Mouse (Mus musculus) hindbrain, embryonic 11.5 days (tissue): ENCODE results near the gene Ascc2. TPM values are rescaled to one million over a fixed set of nuclear protein-coding genes. Genes with fewer than 3 reads are reported as not detected.

Experiments
- ATAC-seq: fragments of 200-750 bp; cut with Nextera tagmentation; 2 replicates; pipeline ENCODE4 v1.8.0; 2017; ENCODE audit warnings: mild to moderate bottlenecking, moderate TSS enrichment, moderate library complexity; ENCODE audit not compliant: low FRiP score
- DNase-seq: peaks from one replicate; pipeline ENCODE4 v3.0.0-alpha.2; 2015; ENCODE audit warnings: low spot score
- H3K27ac ChIP-seq: fragments of 300-500 bp; sonication (generic); 2 replicates; pipeline ENCODE4 v1.5.1; 2014; ENCODE audit warnings: mild to moderate bottlenecking, low read depth, low read length
- H3K27me3 ChIP-seq: fragments of 300-500 bp; sonication (generic); 2 replicates; pipeline ENCODE4 v1.6.1; 2014; ENCODE audit warnings: mild to moderate bottlenecking, low read length, moderate library complexity, mixed read lengths; ENCODE audit not compliant: control insufficient read depth, insufficient read depth
- H3K36me3 ChIP-seq: fragments of 300-500 bp; sonication (generic); 2 replicates; pipeline ENCODE4 v1.6.1; 2014; ENCODE audit warnings: mild to moderate bottlenecking, low read length, moderate library complexity, mixed read lengths; ENCODE audit not compliant: control insufficient read depth, insufficient read depth
- H3K4me1 ChIP-seq: fragments of 300-500 bp; sonication (generic); replicated peaks from 2 replicates; pipeline ENCODE4 v1.6.1; 2014; ENCODE audit warnings: low read length, mixed read lengths; ENCODE audit not compliant: control insufficient read depth, insufficient read depth
- H3K4me2 ChIP-seq: fragments of 300-500 bp; sonication (generic); replicated peaks from 2 replicates; pipeline ENCODE4 v1.6.1; 2014; ENCODE audit warnings: mild to moderate bottlenecking, low read depth, low read length
- H3K4me3 ChIP-seq: fragments of 300-500 bp; sonication (generic); 2 replicates; pipeline ENCODE4 v1.5.1; 2014; ENCODE audit warnings: low read depth, low read length
- H3K9ac ChIP-seq: fragments of 300-500 bp; sonication (generic); 2 replicates; pipeline ENCODE4 v1.6.1; 2014; ENCODE audit warnings: low read depth, low read length
- H3K9me3 ChIP-seq: fragments of 300-500 bp; sonication (generic); 2 replicates; pipeline ENCODE4 v1.6.1; 2016; ENCODE audit warnings: low read length; ENCODE audit not compliant: control insufficient read depth
- WGBS: fragments of 180-500 bp; shearing (Covaris S2); extraction: QIAGEN DNeasy Blood & Tissue Kit; methylation state at CpG from one replicate; pipeline ENCODE4 v1.1.7; 2014; 5-methylcytosine and 5-hydroxymethylcytosine counted together
- polyA plus RNA-seq: library from polyadenylated mRNA; unstranded; fragments of >200 nt; fragmentation: Nextera tagmentation; extraction: Ambion mirVana; gene quantifications from 2 replicates; pipeline ENCODE4 v1.2.1, GENCODE M21; 2014

Ascc2 gene
- polyA plus RNA-seq, 1 experiment from 2014 or later, result 31.5 TPM

DNA sequence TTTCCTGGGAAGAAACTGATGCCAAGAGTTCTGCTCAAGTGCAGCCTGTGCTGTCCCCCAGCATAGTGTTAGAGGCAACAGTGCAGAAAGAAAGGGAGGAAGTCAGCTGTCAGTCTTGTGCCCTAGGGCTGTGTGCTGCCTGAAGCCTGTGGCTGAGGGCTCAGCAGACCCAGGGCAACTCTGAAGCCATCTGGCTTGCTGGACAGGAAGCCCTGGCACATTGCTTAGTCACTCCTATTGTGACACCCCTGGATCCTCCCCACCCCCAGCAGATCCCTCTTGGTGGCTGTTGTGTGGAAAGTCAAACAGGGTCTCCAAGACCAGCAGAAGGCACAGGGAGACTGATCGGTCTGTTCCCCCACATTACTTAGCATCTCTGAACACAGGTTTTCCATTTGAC is 37.0 kb downstream of the Ascc2 start:
- Histone ChIP-seq H3K36me3 (no peaks in the 10 kb centered on the region), H3K4me1 (no peaks in the 10 kb centered on the region), H3K9me3 (no peaks in the 10 kb centered on the region), H3K27ac (no peak overlapping the region), H3K9ac (no peak overlapping the region), H3K4me2 (no peak overlapping the region), H3K27me3 (no peaks in the 10 kb centered on the region), H3K4me3 (no peak overlapping the region)
- DNase-seq (no peak), ATAC-seq (no peak)
- 90% methylated on average over 1 of the region's 1 CpGs for WGBS

DNA sequence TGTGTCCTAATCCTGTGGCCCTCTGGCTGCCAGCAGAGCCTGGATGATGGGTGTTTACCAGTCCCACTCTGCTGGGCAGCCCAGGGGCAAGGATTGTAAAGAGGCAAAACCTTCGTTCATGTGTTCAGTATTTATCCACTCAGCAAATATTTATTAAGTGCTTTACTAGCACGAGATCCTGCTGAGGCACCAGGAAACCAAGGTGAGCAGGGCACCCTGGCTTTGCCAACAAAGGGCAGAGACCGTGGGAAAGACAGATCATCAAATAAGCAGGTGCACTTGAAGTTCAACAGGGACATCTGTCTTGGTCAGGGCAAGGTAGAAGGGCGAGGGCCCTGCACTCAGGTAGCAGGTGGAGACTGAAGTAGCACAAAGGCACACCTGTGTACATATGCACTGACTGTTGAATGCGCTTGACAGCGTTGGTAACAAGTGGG is 37.6 kb downstream of the Ascc2 start:
- Histone ChIP-seq H3K4me3 (no peak overlapping the region), H3K9me3 (no peaks in the 10 kb centered on the region), H3K9ac (no peak overlapping the region), H3K27me3 (no peaks in the 10 kb centered on the region), H3K4me1 (no peaks in the 10 kb centered on the region), H3K4me2 (no peak overlapping the region), H3K27ac (no peak overlapping the region), H3K36me3 (no peaks in the 10 kb centered on the region)
- DNase-seq (no peak), ATAC-seq (no peak)
- WGBS, result 91% methylated on average over 6 of the region's 6 CpGs

- Histone ChIP-seq H3K27ac (no peak overlapping the region), H3K4me1 (no peaks in the 10 kb centered on the region), H3K4me2 (no peak overlapping the region), H3K36me3 (no peaks in the 10 kb centered on the region; the same call in 1 of the 2 replicates), H3K27me3 (no peaks in the 10 kb centered on the region), H3K9me3 (no peaks in the 10 kb centered on the region), H3K9ac (no peak overlapping the region), H3K4me3 (no peak overlapping the region)
- ATAC-seq, result no peak
- DNase-seq, result no peak
- WGBS, result 96% methylated on average over 6 of the region's 6 CpGs
Observed at GRCm38 (mm10) chr11:4675693-4676092, 38.1 kb downstream of the Ascc2 start.

DNA sequence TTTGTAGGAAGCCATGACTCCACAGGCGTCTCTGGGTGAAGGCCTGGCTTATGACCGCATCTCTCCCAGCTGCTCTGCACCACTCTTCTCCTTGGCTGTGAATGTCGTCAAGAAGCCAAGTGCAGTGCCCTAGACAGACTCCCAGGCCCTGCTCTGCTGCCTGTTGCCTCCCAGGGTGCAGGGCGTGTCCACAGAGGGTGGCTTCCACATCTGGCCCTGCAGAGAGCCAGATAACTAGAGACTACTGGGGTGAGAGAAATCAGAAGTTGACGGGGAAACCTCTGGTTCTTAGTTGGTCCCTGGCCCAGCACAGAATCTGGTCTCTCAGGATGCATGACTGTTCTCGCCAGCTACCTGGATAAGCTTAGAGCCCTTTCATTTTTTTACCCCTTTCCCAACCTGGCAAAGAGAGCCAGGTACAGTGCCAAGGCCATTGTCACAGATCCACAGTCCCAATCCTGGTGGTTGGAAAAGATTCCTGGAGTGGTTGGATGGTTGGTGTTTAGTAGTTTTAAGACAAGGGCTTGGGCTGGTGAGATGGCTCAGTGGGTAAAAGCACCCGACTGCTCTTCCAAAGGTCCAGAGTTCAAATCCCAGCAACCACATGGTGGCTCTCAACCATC is 39.8 kb downstream of the Ascc2 start:
- Histone ChIP-seq H3K9ac (no peak overlapping the region), H3K4me1 (no peaks in the 10 kb centered on the region), H3K4me3 (no peak overlapping the region), H3K27ac (no peak overlapping the region), H3K36me3 (no peaks in the 10 kb centered on the region; the same call in 1 of the 2 replicates), H3K27me3 (no peaks in the 10 kb centered on the region), H3K4me2 (no peak overlapping the region), H3K9me3 (no peaks in the 10 kb centered on the region)
- ATAC-seq (no peak), DNase-seq (no peak)
- 89% methylated on average over 7 of the region's 7 CpGs for WGBS

DNA sequence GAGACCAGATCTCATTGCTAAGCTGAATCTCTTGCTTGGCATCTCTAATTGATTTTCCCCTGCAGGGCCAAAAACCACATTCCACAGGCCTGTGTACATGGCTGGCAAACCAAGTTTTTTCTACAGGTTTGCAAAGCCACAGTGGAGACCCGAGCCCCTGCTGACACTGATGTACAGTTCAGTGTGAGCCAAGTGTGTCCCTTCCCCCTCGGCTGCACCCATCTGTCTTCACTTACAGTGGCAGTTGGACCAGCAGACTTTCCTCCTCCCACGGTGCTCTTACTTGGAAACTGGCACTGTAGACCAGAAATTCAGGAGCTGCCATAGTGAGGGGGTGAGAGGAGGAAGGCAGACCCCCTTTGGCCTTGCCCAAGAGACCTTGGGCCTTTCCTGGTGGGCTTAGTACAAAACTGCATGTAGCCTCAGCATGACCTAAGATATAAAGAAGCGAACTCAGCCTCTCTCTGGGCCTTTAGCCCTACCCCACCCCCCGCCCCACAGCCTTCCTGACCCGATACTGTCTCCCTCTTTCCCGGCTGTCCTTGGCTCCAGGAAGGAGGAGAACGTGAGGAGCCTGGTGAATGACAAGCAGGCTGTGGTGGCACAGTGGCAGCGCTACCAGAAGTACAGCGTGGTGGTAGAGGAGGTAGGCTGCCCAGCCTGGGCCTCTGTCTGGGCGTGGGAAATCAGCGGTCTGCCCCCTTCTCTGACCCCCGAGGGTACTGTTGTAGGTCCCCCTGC is 41.3 kb downstream of the Ascc2 start:
- Histone ChIP-seq H3K4me1 (no peaks in the 10 kb centered on the region), H3K27ac (no peak overlapping the region), H3K4me3 (no peak overlapping the region), H3K36me3 (peaks cover 2% of the 10 kb centered on the region; the same call in 1 of the 2 replicates), H3K4me2 (no peak overlapping the region), H3K9ac (no peak overlapping the region), H3K27me3 (no peaks in the 10 kb centered on the region), H3K9me3 (no peaks in the 10 kb centered on the region)
- 72% methylated on average over 13 of the region's 13 CpGs for WGBS
- no peak for DNase-seq
- ATAC-seq, result no peak

GRCm38 (mm10) chr11:4679441-4679832 is 41.9 kb downstream of the Ascc2 start:
- 87% methylated on average over 12 of the region's 12 CpGs for WGBS
- H3K27me3 ChIP-seq, result no peaks in the 10 kb centered on the region
- H3K9me3 ChIP-seq, result no peaks in the 10 kb centered on the region
- no peak overlapping the region for H3K9ac ChIP-seq
- no peak for ATAC-seq
- peaks cover 2% of the 10 kb centered on the region; the same call in 1 of the 2 replicates for H3K36me3 ChIP-seq
- no peak overlapping the region for H3K4me3 ChIP-seq
- no peak for DNase-seq
- H3K27ac ChIP-seq, result no peak overlapping the region
- no peaks in the 10 kb centered on the region for H3K4me1 ChIP-seq
- H3K4me2 ChIP-seq, result no peak overlapping the region

- Histone ChIP-seq H3K36me3 (peaks cover 2% of the 10 kb centered on the region; the same call in 1 of the 2 replicates), H3K9ac (no peak overlapping the region), H3K9me3 (no peaks in the 10 kb centered on the region), H3K27me3 (no peaks in the 10 kb centered on the region), H3K4me3 (no peak overlapping the region), H3K4me2 (no peak overlapping the region), H3K4me1 (no peaks in the 10 kb centered on the region), H3K27ac (no peak overlapping the region)
- 60% methylated on average over 3 of the region's 3 CpGs for WGBS
- no peak for DNase-seq
- ATAC-seq, result no peak
Observed at GRCm38 (mm10) chr11:4680126-4680525, 42.6 kb downstream of the Ascc2 start.

DNA sequence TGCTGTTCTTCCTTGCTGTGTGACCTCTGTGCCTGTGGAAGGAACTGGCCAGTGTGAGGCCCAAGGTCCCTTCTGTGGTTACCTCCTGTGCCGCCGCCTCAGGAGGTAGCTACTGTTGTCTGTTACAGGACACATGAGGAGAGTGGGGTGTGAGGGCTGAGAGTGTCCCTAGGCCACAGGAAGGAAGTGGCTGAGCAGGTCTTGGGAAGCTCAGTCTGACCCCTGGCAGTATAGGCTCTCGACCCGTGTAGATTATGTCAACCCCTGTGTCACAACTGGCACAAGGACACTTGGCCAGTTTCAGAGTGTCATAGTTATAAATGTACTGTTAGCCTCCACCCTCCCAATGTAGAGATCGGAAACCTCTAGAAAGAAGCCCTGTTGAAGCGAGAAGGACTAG is 46.0 kb downstream of the Ascc2 start:
- H3K4me1 ChIP-seq, result no peaks in the 10 kb centered on the region
- H3K4me2 ChIP-seq, result no peak overlapping the region
- H3K9me3 ChIP-seq, result no peaks in the 10 kb centered on the region
- no peak for ATAC-seq
- DNase-seq, result no peak
- no peaks in the 10 kb centered on the region for H3K27me3 ChIP-seq
- H3K4me3 ChIP-seq, result no peak overlapping the region
- peaks cover 2% of the 10 kb centered on the region; the same call in 1 of the 2 replicates for H3K36me3 ChIP-seq
- WGBS, result 87% methylated on average over 6 of the region's 6 CpGs
- H3K9ac ChIP-seq, result no peak overlapping the region
- H3K27ac ChIP-seq, result no peak overlapping the region

GRCm38 (mm10) chr11:4684186-4684585 is 46.6 kb downstream of the Ascc2 start:
- H3K9me3 ChIP-seq, result no peaks in the 10 kb centered on the region
- H3K4me3 ChIP-seq, result no peak overlapping the region
- peaks cover 2% of the 10 kb centered on the region; the same call in 1 of the 2 replicates for H3K36me3 ChIP-seq
- DNase-seq (no peak), ATAC-seq (no peak)
- 69% methylated on average over 6 of the region's 6 CpGs for WGBS
- no peaks in the 10 kb centered on the region for H3K4me1 ChIP-seq
- H3K4me2 ChIP-seq, result no peak overlapping the region
- H3K27ac ChIP-seq, result no peak overlapping the region
- H3K27me3 ChIP-seq, result no peaks in the 10 kb centered on the region
- no peak overlapping the region for H3K9ac ChIP-seq
